Mouse (Mus musculus): ENCODE measurements around the gene Sh3glb2.

DNA sequence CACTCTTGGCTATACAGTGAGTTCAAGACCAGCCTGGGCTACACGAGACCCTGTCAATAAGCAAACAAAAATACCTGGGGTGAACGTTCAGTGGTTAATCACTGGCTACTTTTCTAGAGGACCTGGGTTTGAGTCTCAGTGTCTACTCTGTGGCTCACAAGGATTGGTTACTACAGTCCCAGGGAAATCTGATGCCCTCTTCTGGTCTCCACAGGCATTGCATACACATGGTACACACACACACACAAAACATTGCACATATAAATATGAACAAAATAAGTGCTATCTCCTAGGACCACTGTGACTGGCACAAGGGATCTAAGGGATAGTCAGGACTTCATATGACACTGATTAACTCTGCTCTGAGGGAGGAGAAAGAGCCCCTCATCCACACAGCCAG is 29.9 kb upstream of the Sh3glb2 start:
- TF ChIP-seq CTCF (IDR thresholded peaks at IDR 0.05) (peak; percentile 38; the same call in 1 of the 2 replicates), EP300 (IDR thresholded peaks at IDR 0.05) (no peak)
